Mouse (Mus musculus) midbrain, embryonic 12.5 days (tissue): Measurements from ENCODE around the gene Vax2. TPM values are rescaled to one million over a fixed set of nuclear protein-coding genes. Genes with fewer than 3 reads are reported as not detected.
A peak's percentile ranks its signal among the peaks of the same experiment; 100 is the strongest.

Experiments used
- ATAC-seq: fragments of 200-750 bp; cut with Nextera tagmentation; 2 replicates; pipeline ENCODE4 v1.8.0; 2017; ENCODE audit warnings: low read depth, moderate TSS enrichment, moderate library complexity; ENCODE audit not compliant: low FRiP score
- H3K27ac ChIP-seq: fragments of 300-500 bp; sonication (generic); replicated peaks from 2 replicates; pipeline ENCODE4 v1.5.1; 2016; ENCODE audit warnings: mild to moderate bottlenecking
- H3K27me3 ChIP-seq: fragments of 300-500 bp; sonication (generic); 2 replicates; pipeline ENCODE4 v1.6.1; 2016; ENCODE audit warnings: mild to moderate bottlenecking
- H3K36me3 ChIP-seq: fragments of 300-500 bp; sonication (generic); 2 replicates; pipeline ENCODE4 v1.6.1; 2016
- H3K4me1 ChIP-seq: fragments of 300-500 bp; sonication (generic); 2 replicates; pipeline ENCODE4 v1.6.1; 2016
- H3K4me2 ChIP-seq: fragments of 300-500 bp; sonication (generic); replicated peaks from 2 replicates; pipeline ENCODE4 v1.6.1; 2016; ENCODE audit warnings: mild to moderate bottlenecking, moderate library complexity
- H3K4me3 ChIP-seq: fragments of 300-500 bp; sonication (generic); 2 replicates; pipeline ENCODE4 v1.5.1; 2016; ENCODE audit warnings: mild to moderate bottlenecking
- H3K9ac ChIP-seq: fragments of 300-500 bp; sonication (generic); replicated peaks from 2 replicates; pipeline ENCODE4 v1.6.1; 2016; ENCODE audit warnings: mild to moderate bottlenecking, moderate library complexity
- H3K9me3 ChIP-seq: fragments of 300-500 bp; sonication (generic); 2 replicates; pipeline ENCODE4 v1.6.1; 2016; ENCODE audit warnings: mild to moderate bottlenecking
- WGBS: fragments of 180-500 bp; shearing (Covaris S2); methylation state at CpG from one replicate; pipeline ENCODE4 v1.1.7; 2016; 5-methylcytosine and 5-hydroxymethylcytosine counted together
- polyA plus RNA-seq: library from polyadenylated mRNA; unstranded; fragments of >200 nt; fragmentation: Nextera tagmentation; extraction: Ambion mirVana; gene quantifications from 2 replicates; pipeline ENCODE4 v1.2.1, GENCODE M21; 2016

Vax2 gene
- polyA plus RNA-seq, 1 experiment from 2014 or later: 0.42 TPM

GRCm38 (mm10) chr6:83744126-83744525, 33.1 kb downstream of the Vax2 start:
- no peak overlapping the region for H3K27ac ChIP-seq
- no peaks in the 10 kb centered on the region for H3K36me3 ChIP-seq
- no peak overlapping the region for H3K9ac ChIP-seq
- no peaks in the 10 kb centered on the region for H3K9me3 ChIP-seq
- no peak for ATAC-seq
- peaks cover 5% of the 10 kb centered on the region; the same call in 1 of the 2 replicates for H3K4me1 ChIP-seq
- WGBS: 73% methylated on average over 5 of the region's 5 CpGs
- H3K4me3 ChIP-seq: no peak overlapping the region
- no peak overlapping the region for H3K4me2 ChIP-seq
- peaks cover 43% of the 10 kb centered on the region for H3K27me3 ChIP-seq

- Histone ChIP-seq H3K4me2 (no peak overlapping the region), H3K27me3 (peaks cover 48% of the 10 kb centered on the region), H3K27ac (no peak overlapping the region), H3K4me3 (no peak overlapping the region), H3K9me3 (no peaks in the 10 kb centered on the region), H3K36me3 (no peaks in the 10 kb centered on the region), H3K9ac (no peak overlapping the region), H3K4me1 (peaks cover 5% of the 10 kb centered on the region; the same call in 1 of the 2 replicates)
- no peak for ATAC-seq
- 75% methylated on average over 5 of the region's 5 CpGs for WGBS
Observed at GRCm38 (mm10) chr6:83744557-83744956, 33.5 kb downstream of the Vax2 start.

GRCm38 (mm10) chr6:83745466-83745865, 34.4 kb downstream of the Vax2 start:
- no peak for ATAC-seq
- WGBS: 42% methylated on average over 2 of the region's 2 CpGs
- peaks cover 53% of the 10 kb centered on the region for H3K27me3 ChIP-seq

GRCm38 (mm10) chr6:83749286-83749685, 38.2 kb downstream of the Vax2 start:
- Histone ChIP-seq H3K36me3 (no peaks in the 10 kb centered on the region), H3K27me3 (peaks cover 68% of the 10 kb centered on the region), H3K27ac (no peak overlapping the region), H3K9me3 (no peaks in the 10 kb centered on the region), H3K9ac (no peak overlapping the region), H3K4me2 (no peak overlapping the region), H3K4me1 (peaks cover 5% of the 10 kb centered on the region; the same call in 1 of the 2 replicates), H3K4me3 (no peak overlapping the region)
- no peak for ATAC-seq
- WGBS: 56% methylated on average over 3 of the region's 3 CpGs

More at GRCm38 (mm10) chr6:83745466-83745865, 34.4 kb downstream of the Vax2 start:
- H3K27ac ChIP-seq: no peak overlapping the region
- H3K4me2 ChIP-seq: no peak overlapping the region
- no peak overlapping the region for H3K4me3 ChIP-seq
- no peaks in the 10 kb centered on the region for H3K36me3 ChIP-seq
- peaks cover 5% of the 10 kb centered on the region; the same call in 1 of the 2 replicates for H3K4me1 ChIP-seq
- H3K9me3 ChIP-seq: no peaks in the 10 kb centered on the region
- no peak overlapping the region for H3K9ac ChIP-seq

GRCm38 (mm10) chr6:83750171-83750684, 39.2 kb downstream of the Vax2 start:
- H3K4me3 ChIP-seq: no peak overlapping the region
- H3K27me3 ChIP-seq: peaks cover 64% of the 10 kb centered on the region
- H3K4me1 ChIP-seq: peaks cover 5% of the 10 kb centered on the region; the same call in 1 of the 2 replicates
- H3K4me2 ChIP-seq: no peak overlapping the region
- no peaks in the 10 kb centered on the region for H3K9me3 ChIP-seq
- WGBS: 10% methylated on average over 11 of the region's 11 CpGs
- no peaks in the 10 kb centered on the region for H3K36me3 ChIP-seq
- H3K27ac ChIP-seq: no peak overlapping the region
- no peak for ATAC-seq
- H3K9ac ChIP-seq: no peak overlapping the region

GRCm38 (mm10) chr6:83756051-83756450, 45.0 kb downstream of the Vax2 start:
- Histone ChIP-seq H3K27me3 (peaks cover 77% of the 10 kb centered on the region), H3K27ac (no peak overlapping the region), H3K9me3 (no peaks in the 10 kb centered on the region), H3K9ac (no peak overlapping the region), H3K36me3 (no peaks in the 10 kb centered on the region), H3K4me3 (no peak overlapping the region), H3K4me2 (no peak overlapping the region), H3K4me1 (0 out of 2 replicates have a peak, but pooled peaks cover 4% of the 10 kb centered on the region)
- WGBS: 73% methylated on average over 9 of the region's 9 CpGs
- ATAC-seq: no peak

- peak within 1 kb of the TSS; percentile 24; the same call in 1 of the 2 replicates for H3K9ac ChIP-seq
- WGBS: 28% methylated on average over 6 of the region's 6 CpGs
- H3K4me1 ChIP-seq: peaks cover 16% of the 10 kb centered on the region
- H3K36me3 ChIP-seq: 0 out of 2 replicates have a peak, but pooled peaks cover 5% of the 10 kb centered on the region
- ATAC-seq: no peak
- peaks cover 75% of the 10 kb centered on the region for H3K27me3 ChIP-seq
- peak within 1 kb of the TSS; percentile 27 for H3K4me3 ChIP-seq
- no peak within 1 kb of the TSS for H3K27ac ChIP-seq
- H3K4me2 ChIP-seq: peak within 1 kb of the TSS; percentile 50
- H3K9me3 ChIP-seq: no peaks in the 10 kb centered on the region
Observed at GRCm38 (mm10) chr6:83762344-83762743, 51.3 kb downstream of the Vax2 start, which contains the start of gene Ankrd53. Gene Ankrd53 (plus strand): TSS chr6:83762644.

- peak; percentile 41; the same call in 1 of the 2 replicates for ATAC-seq
- H3K4me2 ChIP-seq: peak overlapping the region; percentile 50
- H3K36me3 ChIP-seq: 0 out of 2 replicates have a peak, but pooled peaks cover 5% of the 10 kb centered on the region
- H3K4me3 ChIP-seq: peak overlapping the region; percentile 27
- peaks cover 69% of the 10 kb centered on the region for H3K27me3 ChIP-seq
- H3K27ac ChIP-seq: no peak overlapping the region
- peaks cover 15% of the 10 kb centered on the region for H3K4me1 ChIP-seq
- 2% methylated on average over 35 of the region's 35 CpGs for WGBS
- no peaks in the 10 kb centered on the region for H3K9me3 ChIP-seq
- H3K9ac ChIP-seq: peak overlapping the region; percentile 24; the same call in 1 of the 2 replicates
Observed at GRCm38 (mm10) chr6:83762880-83763431, 51.9 kb downstream of the Vax2 start.

- no peak overlapping the region for H3K27ac ChIP-seq
- H3K9me3 ChIP-seq: no peaks in the 10 kb centered on the region
- peaks cover 32% of the 10 kb centered on the region for H3K27me3 ChIP-seq
- no peak overlapping the region for H3K9ac ChIP-seq
- no peak for ATAC-seq
- H3K4me3 ChIP-seq: no peak overlapping the region
- peaks cover 36% of the 10 kb centered on the region for H3K36me3 ChIP-seq
- WGBS: 92% methylated on average over 3 of the region's 3 CpGs
- H3K4me2 ChIP-seq: no peak overlapping the region
- H3K4me1 ChIP-seq: peaks cover 12% of the 10 kb centered on the region
Observed at GRCm38 (mm10) chr6:83766982-83767381, 55.9 kb downstream of the Vax2 start.

- Histone ChIP-seq H3K4me2 (no peak overlapping the region), H3K27ac (no peak overlapping the region), H3K27me3 (peaks cover 17% of the 10 kb centered on the region), H3K9ac (no peak overlapping the region), H3K4me3 (no peak overlapping the region), H3K9me3 (no peaks in the 10 kb centered on the region), H3K4me1 (peaks cover 3% of the 10 kb centered on the region; the same call in 1 of the 2 replicates), H3K36me3 (peaks cover 46% of the 10 kb centered on the region)
- no peak for ATAC-seq
- whole genome bisulfite sequencing: 86% methylated on average over 5 of the region's 5 CpGs
Observed at GRCm38 (mm10) chr6:83768485-83768884, 57.4 kb downstream of the Vax2 start.

- Histone ChIP-seq H3K27me3 (no peaks in the 10 kb centered on the region), H3K27ac (no peak overlapping the region), H3K9ac (no peak overlapping the region), H3K4me3 (no peak overlapping the region; the same call in 1 of the 2 replicates), H3K36me3 (peaks cover 35% of the 10 kb centered on the region), H3K4me2 (peak overlapping the region; percentile 82), H3K9me3 (no peaks in the 10 kb centered on the region), H3K4me1 (peaks cover 22% of the 10 kb centered on the region)
- no peak for ATAC-seq
- WGBS: 74% methylated on average over 9 of the region's 9 CpGs
Observed at GRCm38 (mm10) chr6:83774126-83774525, 63.1 kb downstream of the Vax2 start.

GRCm38 (mm10) chr6:83774781-83775563, 63.9 kb downstream of the Vax2 start:
- Histone ChIP-seq H3K4me1 (peaks cover 22% of the 10 kb centered on the region), H3K9me3 (no peaks in the 10 kb centered on the region), H3K27ac (peak overlapping the region; percentile 78), H3K36me3 (peaks cover 29% of the 10 kb centered on the region), H3K4me3 (peak overlapping the region; percentile 87), H3K4me2 (peak overlapping the region; percentile 82), H3K27me3 (no peaks in the 10 kb centered on the region), H3K9ac (peak overlapping the region; percentile 94)
- no peak; the same call in 1 of the 2 replicates for ATAC-seq
- 6% methylated on average over 14 of the region's 14 CpGs for WGBS
